Mouse (Mus musculus) c-Kit-positive CD71-negative TER-119-negative erythroid progenitor cells, embryonic 14.5 days (primary cell): ENCODE data around the gene Srcin1.

Experiments
- DNase-seq: peaks from one replicate; pipeline ENCODE4 v3.0.0-alpha.2; 2013; ENCODE audit warnings: low read depth

Gene Srcin1

GRCm38 (mm10) chr11:97508198-97508597, 67.8 kb downstream of the Srcin1 start:
- no peak for DNase-seq

- no peak for DNase-seq
Measured at GRCm38 (mm10) chr11:97506331-97506730, 69.7 kb downstream of the Srcin1 start.

GRCm38 (mm10) chr11:97505784-97506183, 70.2 kb downstream of the Srcin1 start:
- no peak for DNase-seq

- no peak for DNase-seq
Measured at GRCm38 (mm10) chr11:97502846-97503245, 73.1 kb downstream of the Srcin1 start.

GRCm38 (mm10) chr11:97502383-97502782, 73.6 kb downstream of the Srcin1 start:
- DNase-seq, result no peak

- DNase-seq, result no peak
Measured at GRCm38 (mm10) chr11:97500720-97501448, 75.1 kb downstream of the Srcin1 start.

- no peak for DNase-seq
Measured at GRCm38 (mm10) chr11:97499865-97500719, 75.9 kb downstream of the Srcin1 start, which contains the start of gene 4933428G20Rik. 4933428G20Rik (minus strand) TSS chr11:97500340.

- no peak for DNase-seq
Measured at GRCm38 (mm10) chr11:97497543-97497942, 78.4 kb downstream of the Srcin1 start.

GRCm38 (mm10) chr11:97492836-97493235, 83.2 kb downstream of the Srcin1 start:
- no peak for DNase-seq

GRCm38 (mm10) chr11:97491640-97492039, 84.3 kb downstream of the Srcin1 start:
- DNase-seq, result no peak

- DNase-seq, result peak; percentile 74
Measured at GRCm38 (mm10) chr11:97489589-97490324, 86.2 kb downstream of the Srcin1 start.

- DNase-seq, result no peak
Measured at GRCm38 (mm10) chr11:97487656-97488055, 88.3 kb downstream of the Srcin1 start.

- no peak for DNase-seq
Measured at GRCm38 (mm10) chr11:97485661-97486060, 90.3 kb downstream of the Srcin1 start.

- no peak for DNase-seq
Measured at GRCm38 (mm10) chr11:97479824-97480223, 96.2 kb downstream of the Srcin1 start.

- no peak for DNase-seq
Measured at GRCm38 (mm10) chr11:97479085-97479484, 96.9 kb downstream of the Srcin1 start.

- no peak for DNase-seq
Measured at GRCm38 (mm10) chr11:97478345-97478744, 97.6 kb downstream of the Srcin1 start.

GRCm38 (mm10) chr11:97477431-97477830, 98.6 kb downstream of the Srcin1 start:
- no peak for DNase-seq

GRCm38 (mm10) chr11:97476334-97477095, 99.5 kb downstream of the Srcin1 start:
- peak; percentile 65 for DNase-seq

GRCm38 (mm10) chr11:97471276-97471675, 104.7 kb downstream of the Srcin1 start:
- DNase-seq, result no peak

- DNase-seq, result no peak
Measured at GRCm38 (mm10) chr11:97469828-97470227, 106.2 kb downstream of the Srcin1 start.

GRCm38 (mm10) chr11:97468639-97469287, 107.2 kb downstream of the Srcin1 start:
- DNase-seq, result peak; percentile 87
